Mouse (Mus musculus) thymus, postnatal 10 days (tissue): ENCODE results near the gene Cyfip2.

Experiments used
- DNase-seq, 2 experiments: peaks; one replicate each; pipeline ENCODE4 v3.0.0; 2021; ENCODE audit warnings: low spot score in 2 of 2

Cyfip2 gene

GRCm38 (mm10) chr11:46236976-46237375 lies 75.7 kb downstream of the Cyfip2 start:
- DNase-seq = peak; percentile 65 to 85

DNA sequence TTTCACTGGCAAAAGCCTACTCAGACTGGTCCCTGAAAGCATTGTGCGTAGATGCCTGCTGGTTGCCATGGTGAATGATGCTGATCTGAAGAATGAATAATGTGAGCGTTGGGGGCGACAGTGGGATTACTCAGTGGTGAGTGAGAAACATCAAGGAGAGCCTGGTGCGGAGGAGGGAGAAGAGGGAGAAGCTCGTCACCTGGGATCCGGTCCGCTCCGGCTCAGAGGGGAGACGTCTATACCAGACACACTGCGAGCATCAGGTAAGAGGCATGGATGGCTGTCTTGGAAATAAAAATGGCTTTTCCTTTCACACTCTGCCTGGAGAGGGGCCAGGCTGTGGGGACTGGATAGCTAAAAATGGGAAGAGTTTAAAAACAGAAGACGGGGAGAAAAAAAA lies 77.3 kb downstream of the Cyfip2 start, which contains the start of gene Fndc9:
Gene Fndc9, plus strand, starts transcription at position 198 of the 400 bp plus-strand sequence.
- DNase-seq = no peak

DNA sequence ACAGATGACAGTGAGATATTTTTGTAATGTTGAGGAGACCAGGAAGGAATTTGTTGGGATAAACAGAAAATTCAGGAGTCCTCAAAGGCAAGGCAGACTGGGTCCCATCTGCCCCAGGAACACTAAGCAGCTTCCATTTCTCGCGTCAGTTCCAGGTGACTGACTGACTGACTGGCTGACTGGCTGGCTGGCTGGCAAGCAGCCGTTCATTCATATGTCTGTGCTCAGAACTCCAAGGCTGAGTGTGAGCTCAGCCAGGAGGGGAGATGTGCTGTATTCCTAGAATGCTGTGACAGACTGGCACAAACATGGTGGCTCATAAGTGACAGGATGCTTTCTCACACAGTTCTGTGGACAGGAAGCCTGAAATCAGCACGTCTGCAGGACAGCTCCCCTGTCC lies 78.7 kb downstream of the Cyfip2 start:
- no peak for DNase-seq

DNA sequence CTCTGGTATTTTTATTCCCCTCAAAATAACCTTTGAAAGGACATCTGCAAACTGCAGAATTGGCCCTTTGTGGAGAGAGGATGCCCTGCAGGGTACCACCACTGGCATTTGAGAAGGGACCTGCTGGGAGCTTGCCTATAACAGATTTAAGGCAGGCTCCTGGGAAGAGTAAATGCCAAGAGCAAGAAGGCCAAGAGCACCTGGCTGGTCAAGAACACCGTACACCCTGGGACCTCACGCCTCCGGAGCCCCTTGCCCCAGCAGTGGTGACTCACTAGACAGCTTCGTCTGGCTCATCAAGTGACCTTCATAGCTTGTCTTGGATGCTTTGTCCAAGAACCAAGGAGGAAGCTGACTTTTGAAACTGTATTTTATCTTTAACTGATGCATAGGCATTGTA lies 79.9 kb downstream of the Cyfip2 start:
- DNase-seq = no peak

DNA sequence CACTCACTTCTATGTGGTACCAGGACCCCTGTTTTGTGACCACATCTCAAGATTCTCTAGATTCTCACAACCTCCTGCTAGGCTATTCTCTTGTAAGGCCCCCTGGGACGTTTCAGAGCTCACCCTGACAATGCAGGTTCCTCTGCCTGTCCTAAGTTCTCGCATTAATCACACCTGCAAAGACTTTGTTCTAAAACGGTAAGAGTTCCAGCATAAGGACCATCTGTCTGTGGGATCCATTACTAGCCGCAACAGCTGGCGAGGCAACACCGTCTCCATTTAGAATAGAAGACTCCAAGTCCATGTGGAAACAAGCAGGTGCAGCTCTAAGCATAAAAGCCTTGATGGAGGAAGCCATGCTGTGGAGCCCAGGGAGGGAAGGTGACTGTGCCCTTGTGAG lies 82.5 kb downstream of the Cyfip2 start:
- no peak for DNase-seq

GRCm38 (mm10) chr11:46225345-46225744 lies 87.3 kb downstream of the Cyfip2 start:
- no peak for DNase-seq

GRCm38 (mm10) chr11:46223575-46223974 lies 89.1 kb downstream of the Cyfip2 start:
- DNase-seq = no peak

DNA sequence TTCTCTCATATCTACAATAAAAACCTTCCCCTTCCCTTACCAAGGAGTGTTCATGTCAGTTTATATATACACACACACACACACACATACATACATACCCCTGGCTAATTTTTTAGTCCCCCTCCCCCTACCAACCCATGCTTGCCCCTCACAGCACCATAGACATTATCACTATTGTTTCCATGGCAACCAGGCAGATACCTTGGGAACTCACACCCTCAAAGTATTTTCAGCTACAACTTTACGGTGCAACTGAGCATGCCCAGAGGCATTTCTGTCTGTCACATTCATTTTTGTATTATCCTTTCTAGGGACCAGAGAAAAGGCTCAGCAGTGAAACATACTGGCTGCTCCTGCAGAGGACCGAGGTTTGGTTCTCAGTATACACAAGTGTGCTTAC lies 92.4 kb downstream of the Cyfip2 start:
- DNase-seq = no peak

- DNase-seq = no peak
Observed at GRCm38 (mm10) chr11:46219380-46219779, 93.3 kb downstream of the Cyfip2 start.

DNA sequence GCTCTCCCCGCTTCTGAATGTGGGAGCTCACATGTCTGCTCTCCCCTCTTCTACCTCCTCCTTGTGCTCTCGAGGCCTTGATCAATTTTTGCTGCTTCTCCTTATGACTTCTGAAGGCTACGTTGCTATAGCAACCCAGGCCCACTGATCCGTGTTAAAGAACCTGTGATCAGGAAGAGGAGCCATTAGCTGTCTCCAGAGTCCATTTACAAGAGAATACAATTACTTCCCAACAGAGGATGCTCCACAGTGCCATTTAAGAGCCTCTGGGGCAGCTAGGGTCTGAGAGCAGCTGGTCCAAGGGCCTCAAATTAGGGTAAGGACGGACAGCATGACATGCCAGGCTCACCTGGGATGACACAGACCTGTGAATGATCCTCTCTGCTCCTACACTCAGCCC lies 94.1 kb downstream of the Cyfip2 start:
- DNase-seq = no peak

- DNase-seq = no peak
Observed at GRCm38 (mm10) chr11:46217686-46218085, 95.0 kb downstream of the Cyfip2 start.

DNA sequence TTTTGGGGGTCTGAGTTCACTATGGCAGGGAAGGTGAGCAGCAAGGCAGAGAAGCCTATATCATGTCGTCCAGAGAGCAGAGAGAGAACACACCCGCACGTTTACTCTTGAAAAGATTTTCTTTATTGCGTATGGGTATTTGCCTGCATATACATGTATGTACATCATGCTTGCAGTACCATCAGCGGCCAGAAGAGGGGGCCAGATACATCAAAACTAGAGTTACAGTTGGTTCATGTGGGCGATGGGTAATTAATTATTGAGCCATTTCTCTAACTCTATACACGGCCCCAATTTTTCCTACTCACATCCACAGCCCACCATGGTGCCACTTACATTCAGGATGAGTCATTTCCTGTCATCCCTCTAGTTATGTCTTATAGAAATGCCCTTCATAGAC lies 96.0 kb downstream of the Cyfip2 start:
- DNase-seq = peak in 1 of 2 experiments; percentile 49

DNA sequence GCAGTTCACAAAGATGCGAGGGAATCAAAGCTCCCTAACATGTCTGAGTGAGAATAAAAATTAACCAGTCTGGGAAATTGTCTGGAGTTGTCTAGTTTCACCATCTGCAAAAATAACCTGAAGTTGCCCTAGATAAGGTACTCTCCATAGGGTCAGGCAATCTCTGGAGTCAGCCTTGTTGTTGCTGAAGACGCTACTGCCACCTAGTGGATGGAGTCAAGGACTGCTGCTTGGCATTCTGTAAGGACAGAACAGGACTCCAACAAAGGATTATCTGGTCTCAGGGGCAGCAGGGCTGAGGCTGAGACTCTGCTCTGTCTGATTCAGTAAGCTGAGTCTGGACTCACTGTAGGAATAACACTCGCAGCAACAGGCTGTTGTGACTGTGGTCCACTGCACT lies 97.3 kb downstream of the Cyfip2 start:
- peak in 1 of 2 experiments; percentile 55 for DNase-seq

GRCm38 (mm10) chr11:46214368-46215230 lies 98.1 kb downstream of the Cyfip2 start:
- DNase-seq = no peak

- DNase-seq = no peak
Observed at GRCm38 (mm10) chr11:46213844-46214243, 98.8 kb downstream of the Cyfip2 start.

GRCm38 (mm10) chr11:46211858-46212257 lies 100.8 kb downstream of the Cyfip2 start:
- no peak for DNase-seq

GRCm38 (mm10) chr11:46209884-46210283 lies 102.8 kb downstream of the Cyfip2 start:
- no peak for DNase-seq

- no peak for DNase-seq
Observed at GRCm38 (mm10) chr11:46205639-46206409, 106.8 kb downstream of the Cyfip2 start.

DNA sequence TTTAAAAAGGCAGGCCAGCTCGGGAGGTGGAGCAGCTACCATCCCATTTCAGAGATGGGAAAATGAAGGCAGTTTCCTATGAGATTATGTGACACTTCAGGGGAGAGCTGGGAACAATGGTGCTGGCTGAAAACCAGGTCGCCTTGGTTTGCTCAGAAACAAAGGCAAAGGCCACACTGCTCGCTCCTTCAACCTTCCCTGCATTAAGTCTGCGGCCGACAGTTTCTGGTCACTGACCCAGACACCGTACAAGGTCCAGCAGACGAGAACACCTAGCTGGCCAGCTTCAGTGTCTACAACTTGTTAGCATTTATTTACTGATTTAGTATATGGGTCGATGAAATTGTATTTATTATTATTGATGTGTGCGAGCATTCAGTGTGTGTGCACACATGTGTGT lies 107.8 kb downstream of the Cyfip2 start:
- DNase-seq = no peak

DNA sequence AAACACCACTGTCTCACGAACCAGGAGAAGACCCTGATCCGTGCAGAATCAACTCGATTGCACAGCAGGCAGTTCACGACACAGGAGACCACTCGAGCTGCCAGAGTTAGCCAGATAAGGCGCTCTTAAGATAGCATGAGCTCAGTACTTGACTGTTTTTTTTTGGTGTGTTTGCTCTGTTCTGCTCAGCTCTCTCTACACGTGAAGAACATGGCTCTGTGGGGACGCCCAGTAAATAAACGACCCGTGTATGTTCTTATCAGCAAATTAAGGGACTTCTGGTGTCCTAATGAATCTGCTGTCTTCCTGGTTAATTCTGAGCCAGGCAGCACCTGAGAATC lies 110.1 kb downstream of the Cyfip2 start:
- no peak for DNase-seq

- no peak for DNase-seq
Observed at GRCm38 (mm10) chr11:46201636-46202546, 110.8 kb downstream of the Cyfip2 start.

- no peak for DNase-seq
Observed at GRCm38 (mm10) chr11:46200664-46201063, 112.0 kb downstream of the Cyfip2 start.
